Mouse (Mus musculus): ENCODE measurements at regions not wholly inside any gene's neighbourhood (a gene's known extent, or its start where the extent isn't known, plus 50 kb on each side); places are given as distances from the start of the nearest gene placed in this dataset.
A peak's percentile ranks its signal among the peaks of the same experiment; 100 is the strongest.

- DNase-seq, result no peak
Observed at GRCm38 (mm10) chr4:131014301-131015081, 70.3 kb downstream of the Matn1 start.

DNA sequence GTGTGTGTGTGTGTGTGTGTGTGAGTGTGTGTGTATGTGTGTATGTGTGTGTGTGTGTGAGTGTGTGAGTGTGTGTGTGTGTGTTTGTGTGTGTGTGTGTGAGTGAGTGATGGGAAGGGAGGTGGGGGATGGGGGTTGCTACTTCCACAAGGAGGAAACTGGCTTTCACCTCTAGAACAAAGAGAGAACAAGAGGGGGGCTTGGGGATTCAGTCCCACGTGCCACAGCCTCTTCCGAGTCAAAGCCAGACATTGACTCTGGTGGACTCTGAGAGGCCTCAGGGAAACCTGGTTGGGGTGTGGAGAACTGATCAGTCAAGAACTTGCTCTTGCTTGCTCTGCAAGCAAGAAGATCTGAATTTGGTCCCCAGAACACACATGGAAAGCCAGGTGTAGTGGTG, 71.0 kb downstream of the Matn1 start:
- DNase-seq, result no peak

- DNase-seq, result no peak
Observed at GRCm38 (mm10) chr4:131023601-131024000, 79.4 kb downstream of the Matn1 start.

DNA sequence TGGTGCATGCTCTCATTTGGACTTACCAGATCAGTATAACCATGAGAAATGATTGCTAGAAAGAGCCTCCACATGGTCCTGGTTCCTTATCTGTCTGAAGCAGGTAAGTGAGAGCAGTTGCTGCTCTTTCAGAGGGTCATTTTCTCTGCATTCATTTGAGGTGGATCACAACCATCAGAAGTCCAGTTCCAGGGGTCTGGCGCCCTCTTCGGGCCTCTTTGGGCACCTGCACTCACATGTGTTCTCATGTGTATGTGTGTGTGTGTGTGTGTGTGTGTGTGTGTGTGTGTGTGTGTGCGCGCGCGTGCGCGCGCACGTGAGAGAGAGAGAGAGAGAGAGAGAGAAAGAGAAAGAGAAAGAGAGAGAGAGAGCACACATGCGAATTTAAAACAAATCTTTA, 92.1 kb downstream of the Matn1 start:
- peak; percentile 19 for DNase-seq

GRCm38 (mm10) chr4:131037179-131037578, 93.0 kb downstream of the Matn1 start:
- DNase-seq, result no peak

DNA sequence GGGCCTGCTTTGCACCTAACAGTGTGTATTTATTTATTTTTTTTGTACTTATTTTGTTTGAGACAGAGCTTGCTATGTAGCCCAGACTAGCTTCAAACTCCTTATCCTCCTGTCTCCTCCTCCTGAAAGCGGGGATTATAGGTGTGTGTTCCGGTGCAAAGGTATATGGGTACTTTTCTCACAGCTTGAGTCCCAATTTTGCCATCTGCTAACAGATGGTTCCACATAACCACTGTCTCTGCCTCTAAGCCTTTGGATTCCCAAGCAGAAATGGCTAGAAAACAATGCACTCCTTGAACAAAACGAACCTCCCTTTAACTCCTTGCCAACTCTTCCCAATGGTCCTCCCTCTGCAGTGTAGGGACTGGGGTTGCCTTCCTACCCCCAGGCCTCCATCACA, 95.5 kb downstream of the Matn1 start:
- no peak for DNase-seq

DNA sequence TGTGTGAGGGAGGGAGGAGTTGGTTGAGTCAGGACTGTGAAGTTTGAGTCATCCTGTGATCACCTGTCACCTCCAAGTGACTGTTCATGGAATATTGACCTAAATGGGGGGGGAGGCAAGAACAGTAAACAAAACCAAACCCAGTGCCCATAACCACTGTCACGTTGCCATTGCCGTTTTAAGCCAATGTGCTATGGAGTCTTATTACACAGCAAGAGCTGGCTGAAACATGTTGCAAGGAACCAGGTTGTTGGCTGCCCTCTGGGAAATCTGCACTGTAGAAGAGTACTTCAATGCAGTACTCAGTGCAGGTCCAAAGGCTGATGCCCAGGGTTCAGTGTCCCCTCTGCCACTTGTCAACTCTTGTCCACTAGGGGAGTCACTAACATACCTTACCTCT, 97.0 kb downstream of the Matn1 start:
- DNase-seq, result no peak

GRCm38 (mm10) chr4:131046101-131046500, 101.9 kb downstream of the Matn1 start:
- DNase-seq, result no peak

- DNase-seq, result no peak
Observed at GRCm38 (mm10) chr4:131046969-131047650, 102.9 kb downstream of the Matn1 start.

GRCm38 (mm10) chr4:131056293-131056692, 112.1 kb downstream of the Matn1 start:
- DNase-seq, result no peak

GRCm38 (mm10) chr4:131059572-131059971, 115.4 kb downstream of the Matn1 start:
- DNase-seq, result no peak

DNA sequence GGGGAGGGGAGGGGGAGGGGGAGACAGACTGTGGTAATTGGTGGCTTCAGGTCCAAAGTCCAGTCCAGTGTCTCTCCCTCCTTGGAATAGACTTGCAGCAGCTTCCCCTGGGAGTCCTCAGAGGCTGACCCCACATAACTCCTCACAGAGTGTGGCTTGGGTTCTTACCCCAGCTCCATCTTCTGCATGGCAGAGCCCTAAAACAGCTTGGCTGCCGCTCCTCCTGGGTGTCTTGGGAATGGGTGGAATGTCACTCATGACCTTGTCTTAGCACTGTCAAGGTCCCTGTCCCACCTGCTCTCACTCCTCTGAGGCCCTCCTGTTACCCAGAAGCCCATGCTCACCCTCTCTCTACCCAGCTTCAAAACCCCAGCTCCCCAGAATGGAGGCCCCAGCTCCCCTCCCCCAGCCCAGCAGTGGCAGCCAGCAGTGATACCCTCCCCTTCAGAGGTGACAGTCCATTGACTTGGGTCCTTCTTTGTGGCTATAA, 116.1 kb downstream of the Matn1 start:
- no peak for DNase-seq

DNA sequence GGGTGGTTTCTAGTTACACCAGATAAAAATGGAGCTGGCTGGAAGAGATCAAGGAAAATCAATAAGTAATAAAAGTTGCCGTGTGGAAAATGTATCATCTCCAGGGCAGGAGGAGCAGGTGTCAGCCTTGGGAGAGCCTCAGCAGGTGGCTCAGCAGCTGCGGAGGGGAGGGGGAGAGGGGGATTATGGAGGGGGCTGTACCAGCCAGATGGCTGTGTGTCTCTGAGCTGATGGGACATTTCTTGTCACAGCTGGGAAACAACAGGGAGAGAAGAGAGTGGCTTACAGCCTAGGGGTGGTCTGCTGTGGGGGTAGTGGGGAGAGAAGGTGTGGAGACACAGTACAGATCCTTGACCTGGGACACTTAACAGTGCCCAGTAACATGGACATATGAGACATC, 116.5 kb downstream of the Matn1 start:
- no peak for DNase-seq

GRCm38 (mm10) chr4:131062592-131062991, 118.4 kb downstream of the Matn1 start:
- no peak for DNase-seq

- DNase-seq, result no peak
Observed at GRCm38 (mm10) chr4:131066186-131066939, 122.2 kb downstream of the Matn1 start.

DNA sequence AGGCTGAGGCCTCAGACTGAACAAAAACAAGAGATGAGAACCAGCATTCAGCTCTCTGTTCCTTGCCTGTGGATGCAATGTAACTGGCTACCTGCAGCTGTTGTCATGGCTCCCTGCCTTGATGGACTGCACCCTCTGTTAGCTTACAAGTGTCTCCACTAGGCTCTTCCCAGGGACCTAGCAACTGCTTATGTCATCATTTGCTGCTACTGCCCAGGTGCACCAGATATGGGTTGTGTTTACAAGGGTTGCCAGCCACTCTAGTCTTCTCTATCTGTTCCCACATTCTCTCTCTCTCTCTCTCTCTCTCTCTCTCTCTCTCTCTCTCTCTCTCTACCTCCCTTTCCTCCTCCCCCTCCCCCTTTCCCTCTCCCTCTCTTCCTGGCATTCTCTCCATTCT, 126.4 kb downstream of the Matn1 start:
- no peak for DNase-seq

GRCm38 (mm10) chr4:131072623-131073022, 128.4 kb downstream of the Matn1 start:
- DNase-seq, result no peak

GRCm38 (mm10) chr4:131073420-131073819, 129.2 kb downstream of the Matn1 start:
- DNase-seq, result no peak

DNA sequence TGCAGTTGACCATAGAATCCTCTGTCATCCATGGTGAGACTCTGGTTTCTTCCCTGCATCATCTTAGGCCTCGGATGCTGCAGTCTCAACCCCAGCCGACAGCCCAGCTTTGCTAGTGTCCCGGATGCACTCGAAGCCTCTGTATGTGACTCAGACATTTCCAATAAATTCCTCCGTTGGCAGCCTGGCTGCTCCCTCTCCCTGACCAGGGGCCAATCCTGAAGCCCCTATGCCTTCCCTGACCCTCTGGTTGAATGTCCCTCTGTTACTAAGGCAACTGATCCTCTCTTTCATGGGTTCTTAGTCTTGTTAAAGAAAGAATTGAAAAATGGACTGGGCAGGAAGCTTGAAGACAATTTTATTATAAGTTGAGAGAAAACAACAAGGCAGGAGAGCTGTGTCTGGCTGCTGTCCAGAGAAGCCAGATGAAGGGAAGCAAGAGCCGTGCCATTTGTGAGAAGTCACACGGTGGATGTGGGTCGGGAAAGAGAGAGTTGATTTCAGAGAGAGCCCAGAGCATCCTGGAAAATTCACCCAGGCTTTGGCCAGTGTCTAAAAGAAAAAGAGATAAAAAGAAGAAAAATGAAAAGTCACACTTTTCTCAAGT, 131.2 kb downstream of the Matn1 start:
- no peak for DNase-seq

GRCm38 (mm10) chr4:131076628-131077027, 132.4 kb downstream of the Matn1 start:
- no peak for DNase-seq

DNA sequence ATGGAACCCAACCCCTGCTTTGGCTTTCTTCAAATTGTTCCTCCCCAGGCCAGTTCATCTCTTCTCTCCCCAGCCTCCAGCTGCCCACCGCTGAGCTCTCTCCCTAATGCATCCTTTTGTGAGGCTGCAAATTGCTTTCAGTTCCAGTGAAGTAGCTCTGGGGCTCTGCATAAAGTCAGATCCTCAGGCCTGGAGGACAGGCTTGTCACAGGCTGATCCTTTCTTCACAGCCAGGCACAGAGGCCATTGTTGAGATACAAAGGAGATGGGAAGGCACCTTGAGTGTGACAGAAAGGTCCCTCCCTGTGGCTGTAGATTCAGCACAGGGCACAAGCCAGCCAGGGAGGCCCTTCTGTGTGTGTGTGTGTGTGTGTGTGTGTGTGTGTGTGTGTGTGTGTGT, 135.9 kb downstream of the Matn1 start:
- DNase-seq, result no peak

DNA sequence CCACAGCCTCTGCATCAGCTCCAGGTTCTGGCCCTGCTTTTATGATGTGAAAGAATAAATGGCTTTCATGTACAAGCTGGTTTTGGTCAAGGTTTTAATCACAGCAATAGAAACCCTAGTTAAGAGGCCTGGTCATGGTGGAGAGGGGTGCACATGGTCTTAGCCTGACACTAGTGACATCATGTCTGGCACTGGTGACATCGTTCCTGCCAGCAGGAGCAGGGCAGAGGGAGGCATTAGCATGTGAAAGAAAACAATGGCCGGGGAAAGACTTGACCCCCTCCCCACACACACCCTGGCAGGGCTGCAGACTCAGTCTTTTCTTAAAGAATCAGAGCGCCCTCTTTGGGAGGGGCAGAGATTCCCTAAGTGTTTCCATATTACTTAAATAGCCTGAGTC, 139.2 kb downstream of the Matn1 start:
- no peak for DNase-seq

- DNase-seq, result no peak
Observed at GRCm38 (mm10) chr4:131097421-131097820, 153.2 kb downstream of the Matn1 start.
